Mouse (Mus musculus) urinary bladder, postnatal 10 days (tissue): Measurements from ENCODE around the gene Chst14.

Experiments
- DNase-seq: peaks from one replicate; pipeline ENCODE4 v3.0.0; 2022; ENCODE audit warnings: low spot score

Gene Chst14

DNA sequence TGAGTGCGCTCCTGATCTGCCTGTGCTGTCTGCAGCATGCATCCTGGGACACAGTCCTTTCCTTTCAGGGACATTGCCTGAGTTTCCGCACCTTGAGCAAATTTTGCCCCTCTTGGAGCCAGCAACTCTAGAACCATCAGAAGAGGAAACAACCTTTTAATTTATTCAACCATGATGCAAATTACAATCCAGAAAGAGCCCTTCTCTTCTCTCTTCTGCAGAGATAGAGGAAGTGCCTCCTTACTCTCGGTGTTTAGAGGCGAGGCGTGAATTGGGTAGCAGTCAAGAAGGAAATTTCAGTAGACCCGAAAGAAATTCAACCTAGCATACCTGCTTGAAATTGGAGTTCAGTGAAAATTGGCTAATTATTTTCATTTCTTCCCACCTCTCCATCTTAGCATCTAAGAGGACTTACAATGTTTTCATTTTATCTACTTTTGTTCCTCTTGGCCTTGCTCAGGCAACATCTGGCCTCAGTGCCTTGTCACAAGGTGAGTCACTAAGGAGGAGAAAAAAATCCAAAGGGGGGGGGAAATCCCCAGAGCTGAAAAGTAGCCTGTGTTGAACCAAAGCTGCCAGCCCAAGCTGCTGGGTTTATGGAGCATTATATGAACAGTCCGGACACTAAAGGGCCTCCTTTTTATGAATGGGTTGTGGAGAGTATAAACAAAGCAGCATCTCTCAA is 20.7 kb upstream of the Chst14 start:
- no peak for DNase-seq

GRCm38 (mm10) chr2:118906118-118906492 is 20.2 kb upstream of the Chst14 start:
- no peak for DNase-seq

DNA sequence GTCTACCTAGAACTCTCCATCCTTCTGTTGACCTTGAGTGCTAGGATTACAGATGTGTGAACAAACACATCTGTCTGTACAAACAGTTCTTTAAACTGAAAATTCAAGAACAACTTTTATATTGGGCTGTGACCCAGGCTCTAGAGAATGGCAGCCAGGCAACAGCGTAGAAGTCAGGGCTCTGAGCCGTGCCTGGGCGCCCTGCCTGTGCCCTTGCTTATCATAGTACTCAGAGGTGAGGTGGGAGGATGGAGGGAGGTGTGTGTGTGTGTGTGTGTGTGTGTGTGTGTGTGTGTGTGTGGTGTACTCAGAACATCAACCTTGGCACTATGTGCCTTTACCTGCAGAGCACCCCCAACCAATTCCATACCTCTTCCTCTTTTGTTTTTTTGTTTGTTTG is 18.5 kb upstream of the Chst14 start:
- DNase-seq, result no peak

- no peak for DNase-seq
These were observed 17.1 kb upstream of the Chst14 start for GRCm38 (mm10) chr2:118909151-118909550.

GRCm38 (mm10) chr2:118910605-118911278 is 15.6 kb upstream of the Chst14 start:
- no peak for DNase-seq

DNA sequence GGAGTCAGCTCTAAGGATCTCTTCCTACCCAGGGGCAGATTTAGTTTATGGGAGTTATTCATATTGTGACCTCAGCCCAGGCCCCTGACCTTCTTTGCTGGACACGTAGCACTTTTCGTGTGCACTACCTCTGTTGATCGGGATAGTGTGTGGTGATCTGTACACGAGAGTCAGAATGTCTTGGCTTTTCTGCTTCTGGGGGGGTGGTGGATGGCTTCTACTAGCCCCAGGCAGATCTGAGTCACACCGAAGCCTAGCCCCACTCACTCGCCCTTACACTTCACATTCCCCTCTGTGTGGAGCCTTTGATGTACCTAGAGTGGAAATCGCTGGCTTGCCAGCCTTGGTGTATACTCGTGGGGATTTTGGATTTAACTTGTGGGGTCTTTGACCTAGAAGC is 13.6 kb upstream of the Chst14 start:
- no peak for DNase-seq

DNA sequence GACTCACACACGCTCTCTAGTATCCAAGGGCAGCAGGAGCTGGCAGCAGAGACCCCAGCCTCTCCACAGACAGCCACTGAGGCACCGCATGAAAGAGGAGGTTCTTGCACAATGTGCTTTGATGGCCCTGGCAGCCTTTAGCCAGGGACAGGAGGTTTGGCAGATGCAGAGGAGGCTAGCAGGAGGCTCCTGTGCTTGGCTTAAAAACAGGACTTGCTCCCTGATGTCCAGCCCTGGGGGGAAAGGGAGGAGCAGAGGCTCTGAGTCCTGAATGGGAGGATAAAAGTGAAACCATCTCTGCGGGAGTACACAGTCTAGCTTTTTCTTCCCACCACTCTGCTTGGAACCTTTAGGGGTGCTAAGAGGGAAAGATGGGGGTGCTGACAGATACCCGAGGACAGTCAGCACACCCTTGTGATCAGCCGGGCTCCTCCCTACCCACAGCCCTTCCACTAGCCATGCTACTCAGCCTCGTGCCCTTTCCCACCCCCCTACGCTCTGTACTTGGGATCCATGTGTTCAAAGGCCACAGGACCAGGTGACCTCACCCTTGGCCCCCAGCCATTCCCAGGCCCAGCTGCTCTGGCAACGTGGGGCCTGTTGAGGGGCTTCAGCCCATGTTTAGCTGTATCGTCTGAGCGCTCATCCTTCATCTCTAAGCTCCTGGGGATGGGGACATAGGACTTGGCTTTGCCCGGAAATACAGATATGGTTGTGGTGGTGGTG is 12.6 kb upstream of the Chst14 start:
- DNase-seq, result no peak

DNA sequence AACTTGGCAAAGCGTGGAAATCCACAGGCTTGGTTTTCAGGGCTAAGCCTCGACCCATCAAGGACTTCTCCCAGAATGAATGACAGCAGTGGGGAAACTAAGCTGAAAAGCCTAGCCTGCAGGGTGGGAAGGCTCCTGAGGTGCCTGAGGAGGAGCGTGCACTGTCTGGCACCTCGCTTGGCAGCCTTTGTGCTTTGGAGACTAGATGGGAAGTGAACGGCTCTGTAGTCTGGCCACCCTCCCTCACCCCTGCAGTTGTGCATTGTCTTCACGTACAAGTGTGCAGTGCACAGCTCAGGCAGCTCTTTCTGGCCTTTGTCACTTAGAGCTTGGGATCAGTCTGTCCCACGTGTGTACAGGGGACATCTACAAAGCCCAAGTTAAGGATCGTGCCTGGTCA is 11.6 kb upstream of the Chst14 start:
- no peak for DNase-seq

- no peak for DNase-seq
These were observed 9.9 kb upstream of the Chst14 start for GRCm38 (mm10) chr2:118916436-118916835.

- DNase-seq, result no peak
These were observed 7.8 kb upstream of the Chst14 start for GRCm38 (mm10) chr2:118918543-118918942.

DNA sequence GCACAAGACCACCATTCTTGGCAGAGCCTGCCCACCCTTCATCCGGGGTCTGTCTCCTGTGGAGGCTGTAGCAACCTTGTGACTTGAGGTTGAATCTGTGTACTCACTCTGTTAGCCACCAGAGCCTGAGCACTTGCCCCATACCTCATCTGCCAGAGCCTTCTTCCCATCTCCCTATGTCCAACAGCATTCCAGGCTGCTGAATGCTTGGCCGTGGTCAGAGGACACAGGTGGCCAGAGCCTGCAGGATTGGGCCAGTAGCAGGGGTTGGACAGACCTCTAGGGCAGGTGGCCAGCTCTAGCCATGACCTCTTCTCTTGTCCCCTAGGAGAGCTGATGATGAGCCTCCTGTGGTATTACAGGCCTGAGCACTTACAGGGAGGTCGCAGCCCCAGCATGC is 5.9 kb upstream of the Chst14 start:
- DNase-seq, result no peak

GRCm38 (mm10) chr2:118925952-118926351 is 344 bp upstream of the Chst14 start:
- DNase-seq, result no peak

- DNase-seq, result no peak
These were observed 873 bp downstream of the Chst14 start for GRCm38 (mm10) chr2:118926998-118927739.

DNA sequence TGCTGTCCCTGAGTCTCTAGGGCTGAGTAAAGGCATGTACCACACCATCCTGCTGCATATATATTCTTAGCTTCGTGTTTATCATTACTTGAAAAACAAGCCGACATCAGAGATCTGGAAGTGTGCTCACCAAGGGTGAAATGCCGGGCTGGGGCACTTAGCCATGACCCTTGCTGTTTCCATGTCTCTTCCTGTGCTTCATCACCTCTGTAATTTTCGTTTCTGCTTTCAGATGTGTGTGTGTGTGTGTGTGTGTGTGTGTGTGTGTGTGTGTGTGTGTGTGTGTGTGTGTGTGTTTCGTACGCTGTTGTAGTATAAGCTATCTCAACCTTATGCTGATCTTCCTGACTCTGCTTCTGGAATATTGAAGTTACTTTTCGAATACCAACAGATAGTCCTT is 15.0 kb downstream of the Chst14 start:
- no peak for DNase-seq

DNA sequence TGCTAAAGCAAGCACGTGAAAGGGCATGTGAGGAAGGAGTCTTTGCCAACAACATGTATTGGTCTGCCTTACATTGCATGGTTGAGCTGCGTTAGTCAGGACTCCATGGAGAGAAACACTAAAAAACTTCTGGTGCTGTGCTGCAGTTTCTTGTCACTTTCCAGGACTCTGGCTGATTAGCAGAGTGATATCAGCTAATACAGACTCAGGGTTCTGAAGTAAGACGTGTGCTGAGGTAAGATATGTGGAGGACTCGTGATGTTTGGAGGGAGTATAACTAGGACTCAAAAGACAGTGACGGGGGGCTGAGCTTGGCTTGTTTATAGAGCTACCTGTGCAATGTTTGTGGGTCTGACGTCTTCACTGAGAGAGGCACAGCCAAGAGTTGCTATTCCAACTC is 16.9 kb downstream of the Chst14 start:
- DNase-seq, result no peak

GRCm38 (mm10) chr2:118948818-118949217 is 22.5 kb downstream of the Chst14 start:
- DNase-seq, result no peak

DNA sequence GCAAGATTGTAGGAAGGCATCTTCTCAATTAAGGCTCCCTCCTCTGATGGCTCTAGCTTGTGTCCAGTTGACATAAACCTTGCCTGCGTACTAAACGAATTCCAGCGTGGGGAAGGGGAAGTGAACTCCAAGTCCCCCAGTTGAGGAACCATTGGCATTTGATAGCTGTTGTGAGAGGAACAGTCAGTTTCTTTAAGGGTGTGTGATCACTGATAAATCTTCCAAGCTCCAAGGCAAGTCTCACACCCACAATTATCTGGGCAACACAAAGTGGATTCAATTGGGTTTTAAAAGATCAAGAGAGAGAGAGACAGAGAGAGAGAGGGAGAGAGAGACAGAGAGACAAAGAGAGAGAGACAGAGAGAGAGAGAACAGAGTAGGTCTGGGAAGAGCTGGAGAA is 23.4 kb downstream of the Chst14 start:
- DNase-seq, result no peak

DNA sequence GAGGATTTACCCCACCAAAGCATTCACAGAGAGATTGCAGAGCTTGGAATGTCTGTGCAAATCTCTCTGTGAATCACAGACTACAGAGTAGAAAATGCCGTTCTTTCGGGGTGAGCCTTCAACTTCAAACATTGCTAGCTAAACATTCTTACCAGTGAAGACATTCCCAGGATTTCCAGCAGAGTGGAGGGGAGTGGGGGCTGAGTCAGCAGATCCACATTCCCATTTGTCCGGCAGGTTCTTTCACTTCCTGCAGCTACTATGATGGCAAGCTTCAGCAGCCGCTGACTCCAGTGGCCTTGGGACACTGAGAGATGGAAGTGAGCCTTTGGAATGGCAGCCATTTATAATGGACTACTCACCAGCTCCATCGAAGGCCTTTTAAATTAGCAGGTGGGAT is 30.2 kb downstream of the Chst14 start:
- no peak for DNase-seq

- no peak for DNase-seq
These were observed 33.3 kb downstream of the Chst14 start for GRCm38 (mm10) chr2:118959644-118960043.

- no peak for DNase-seq
These were observed 34.1 kb downstream of the Chst14 start for GRCm38 (mm10) chr2:118960413-118960812.

- no peak for DNase-seq
These were observed 35.2 kb downstream of the Chst14 start for GRCm38 (mm10) chr2:118961546-118961945.

- DNase-seq, result no peak
These were observed 36.8 kb downstream of the Chst14 start for GRCm38 (mm10) chr2:118963007-118963675.
